Mouse (Mus musculus): ENCODE results near the gene Zfp385a. TPM values are rescaled to one million over a fixed set of nuclear protein-coding genes. Genes with fewer than 3 reads are reported as not detected.
A peak's percentile ranks its signal among the peaks of the same experiment; 100 is the strongest.

Gene Zfp385a
- total and polyA plus RNA-seq, 2 experiments from 2014 or later: 13.0 to 21.3 TPM

DNA sequence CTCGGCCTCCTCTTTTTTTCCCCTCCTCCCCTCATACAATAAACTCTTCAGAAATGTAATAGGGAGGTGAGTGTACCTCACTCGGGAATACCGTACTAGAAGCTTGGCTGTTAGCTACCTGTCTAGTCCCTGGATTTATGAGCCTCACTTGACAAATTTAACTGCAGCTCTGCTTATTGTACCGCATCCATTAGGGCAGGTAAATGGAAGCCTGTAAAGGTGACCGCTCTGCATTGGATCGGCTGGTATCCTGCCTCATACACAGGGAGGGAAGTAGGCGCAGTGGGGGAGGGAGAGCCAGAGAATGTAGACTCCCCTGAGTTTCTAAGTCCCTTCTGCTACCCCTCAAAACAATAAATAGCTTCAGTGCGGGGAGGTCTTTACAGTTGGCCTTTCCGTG, 49.0 kb downstream of the Zfp385a start:
- Histone ChIP-seq H3K4me2 (ENCODE audit: low read depth) (no peak overlapping the region), H3K4me1 (ENCODE audit: insufficient read depth) (no peaks in the 10 kb centered on the region), H3K27me3 (ENCODE audit: insufficient read depth, low read length) (no peaks in the 10 kb centered on the region), H3K4me3 (ENCODE audit: low read depth, low read length) (no peak overlapping the region), H3K27ac (ENCODE audit: low read depth, low read length) (no peak overlapping the region), H3K36me3 (ENCODE audit: insufficient read depth) (peaks cover 42% of the 10 kb centered on the region), H3K9ac (no peak overlapping the region), H3K9me3 (ENCODE audit: low read length) (no peaks in the 10 kb centered on the region)
- ATAC-seq (no peak), DNase-seq (no peak)
- WGBS: 94% methylated on average over 9 of the region's 9 CpGs
- TF ChIP-seq CTCF (IDR thresholded peaks at IDR 0.05; ENCODE audit: low read depth): no peak

DNA sequence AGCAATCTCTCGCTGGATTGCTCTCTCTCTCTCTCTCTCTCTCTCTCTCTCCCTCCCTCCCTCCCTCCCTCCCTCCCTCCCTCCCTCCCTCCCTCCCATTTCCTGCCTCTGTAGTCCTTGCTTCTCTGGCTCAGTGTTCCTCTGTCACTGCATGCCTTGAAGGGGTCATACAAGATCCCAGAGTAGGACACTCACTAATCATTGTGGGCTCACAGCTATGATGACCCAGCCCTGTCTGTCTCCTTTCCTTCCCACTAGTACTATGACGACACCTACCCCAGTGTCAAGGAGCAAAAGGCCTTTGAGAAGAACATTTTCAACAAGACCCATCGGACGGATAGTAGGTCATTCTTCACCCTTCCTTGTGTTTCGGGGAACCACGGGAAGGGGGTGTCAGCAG, 49.5 kb downstream of the Zfp385a start:
- Histone ChIP-seq H3K9ac (no peak overlapping the region), H3K4me1 (ENCODE audit: insufficient read depth) (no peaks in the 10 kb centered on the region), H3K4me2 (ENCODE audit: low read depth) (no peak overlapping the region), H3K4me3 (ENCODE audit: low read depth, low read length) (no peak overlapping the region), H3K9me3 (ENCODE audit: low read length) (no peaks in the 10 kb centered on the region), H3K27me3 (ENCODE audit: insufficient read depth, low read length) (no peaks in the 10 kb centered on the region), H3K27ac (ENCODE audit: low read depth, low read length) (no peak overlapping the region), H3K36me3 (ENCODE audit: insufficient read depth) (peaks cover 38% of the 10 kb centered on the region)
- 85% methylated on average over 6 of the region's 6 CpGs for WGBS
- ATAC-seq: no peak
- no peak for TF ChIP-seq CTCF (IDR thresholded peaks at IDR 0.05; ENCODE audit: low read depth)
- DNase-seq: no peak

DNA sequence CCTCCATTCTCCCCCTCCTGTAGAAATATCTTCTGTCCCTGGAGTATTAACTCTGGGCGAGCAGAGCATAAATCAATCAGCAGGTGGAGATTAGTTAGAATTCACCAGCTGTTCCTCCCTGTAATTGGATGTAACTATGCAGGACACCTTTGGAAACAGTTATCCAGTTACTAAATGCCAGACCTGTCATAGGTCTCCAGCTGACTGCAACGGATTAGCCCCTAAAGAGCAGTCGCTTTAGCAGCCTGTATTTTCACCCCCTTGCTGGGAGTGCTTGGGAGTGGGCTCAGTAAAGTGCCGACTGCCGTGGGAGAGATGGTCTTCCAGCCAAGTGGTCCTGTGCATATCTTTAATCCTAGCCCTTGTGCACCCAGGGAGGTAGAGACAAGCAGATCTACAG, 50.3 kb downstream of the Zfp385a start:
- WGBS: 38% methylated on average over 5 of the region's 5 CpGs
- Histone ChIP-seq H3K4me3 (ENCODE audit: low read depth, low read length) (no peak overlapping the region), H3K9me3 (ENCODE audit: low read length) (no peaks in the 10 kb centered on the region), H3K27me3 (ENCODE audit: insufficient read depth, low read length) (no peaks in the 10 kb centered on the region), H3K36me3 (ENCODE audit: insufficient read depth) (peaks cover 36% of the 10 kb centered on the region), H3K9ac (no peak overlapping the region), H3K4me1 (ENCODE audit: insufficient read depth) (no peaks in the 10 kb centered on the region), H3K27ac (ENCODE audit: low read depth, low read length) (no peak overlapping the region), H3K4me2 (ENCODE audit: low read depth) (no peak overlapping the region)
- TF ChIP-seq CTCF (IDR thresholded peaks at IDR 0.05; ENCODE audit: low read depth): no peak
- DNase-seq (no peak), ATAC-seq (no peak)

DNA sequence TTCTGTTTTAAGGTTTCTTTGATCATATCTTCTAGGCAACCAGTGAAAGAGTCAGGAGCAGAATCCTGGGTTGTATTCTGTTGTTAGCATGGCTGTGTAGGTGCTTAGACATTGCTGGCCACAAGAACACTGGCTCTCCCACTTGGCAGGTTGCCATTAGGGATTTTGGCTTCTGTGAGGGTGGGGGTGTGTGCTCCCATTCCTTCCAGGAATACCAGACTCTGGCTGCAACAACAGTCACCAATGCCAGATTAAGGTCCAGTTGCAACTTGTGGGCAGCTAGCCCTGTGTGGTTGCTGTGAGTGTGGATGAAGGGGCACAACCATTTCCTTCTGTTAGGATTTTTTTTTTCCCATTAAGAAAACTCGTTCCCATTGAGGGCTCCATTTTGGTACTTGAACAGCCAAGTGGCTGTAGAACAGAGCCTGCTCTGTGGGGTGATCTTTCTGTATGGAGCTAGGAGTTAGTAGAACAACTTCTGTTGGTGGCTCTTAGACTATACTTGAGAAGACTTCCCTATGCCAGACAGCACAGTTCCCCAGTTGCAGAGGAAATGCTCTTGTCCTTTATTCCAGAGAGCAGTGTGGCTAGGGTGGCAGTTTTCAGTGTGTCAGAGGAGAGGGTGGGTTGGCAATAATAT, 54.0 kb downstream of the Zfp385a start:
- H3K36me3 ChIP-seq (ENCODE audit: insufficient read depth): peaks cover 14% of the 10 kb centered on the region; the same call in 1 of the 2 replicates
- H3K9ac ChIP-seq: no peak overlapping the region
- no peaks in the 10 kb centered on the region for H3K9me3 ChIP-seq (ENCODE audit: low read length)
- H3K4me2 ChIP-seq (ENCODE audit: low read depth): no peak overlapping the region
- peak overlapping the region; percentile 46 for H3K27ac ChIP-seq (ENCODE audit: low read depth, low read length)
- no peak overlapping the region for H3K4me3 ChIP-seq (ENCODE audit: low read depth, low read length)
- no peaks in the 10 kb centered on the region for H3K4me1 ChIP-seq (ENCODE audit: insufficient read depth)
- 29% methylated on average over 1 of the region's 1 CpGs for WGBS
- peak; percentile 83 for ATAC-seq
- TF ChIP-seq CTCF (IDR thresholded peaks at IDR 0.05; ENCODE audit: low read depth): no peak
- no peaks in the 10 kb centered on the region for H3K27me3 ChIP-seq (ENCODE audit: insufficient read depth, low read length)
- DNase-seq: peak; percentile 65

DNA sequence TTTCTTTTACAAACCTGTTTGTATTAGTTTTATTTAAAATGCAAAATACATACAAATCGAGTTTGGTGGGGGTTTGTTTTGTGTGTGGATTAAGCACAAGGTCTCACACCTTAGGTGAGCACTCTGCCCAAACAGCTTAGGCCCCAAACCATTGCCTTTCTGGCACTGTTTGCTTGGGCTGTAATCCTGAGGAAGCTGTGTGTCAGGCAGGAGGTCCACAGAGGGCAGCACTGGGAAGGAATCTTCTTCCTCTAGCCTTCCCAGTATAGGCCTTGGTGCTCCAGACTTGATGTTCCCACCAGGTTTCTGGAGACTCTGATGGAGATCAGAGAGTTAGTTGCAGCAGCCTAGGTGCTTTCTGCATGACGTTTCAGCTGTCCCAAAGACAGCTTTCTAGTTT, 55.2 kb downstream of the Zfp385a start:
- H3K36me3 ChIP-seq (ENCODE audit: insufficient read depth): peaks cover 10% of the 10 kb centered on the region; the same call in 1 of the 2 replicates
- TF ChIP-seq CTCF (IDR thresholded peaks at IDR 0.05; ENCODE audit: low read depth): peak; percentile 36
- H3K4me2 ChIP-seq (ENCODE audit: low read depth): no peak overlapping the region
- no peaks in the 10 kb centered on the region for H3K9me3 ChIP-seq (ENCODE audit: low read length)
- H3K4me1 ChIP-seq (ENCODE audit: insufficient read depth): no peaks in the 10 kb centered on the region
- no peak overlapping the region for H3K4me3 ChIP-seq (ENCODE audit: low read depth, low read length)
- 0 out of 2 replicates have a peak overlapping the region, but pooled peaks have one; percentile 46 for H3K27ac ChIP-seq (ENCODE audit: low read depth, low read length)
- ATAC-seq (peak; percentile 32; the same call in 1 of the 2 replicates), DNase-seq (no peak)
- no peaks in the 10 kb centered on the region for H3K27me3 ChIP-seq (ENCODE audit: insufficient read depth, low read length)
- H3K9ac ChIP-seq: no peak overlapping the region
- 38% methylated on average over 2 of the region's 2 CpGs for WGBS

DNA sequence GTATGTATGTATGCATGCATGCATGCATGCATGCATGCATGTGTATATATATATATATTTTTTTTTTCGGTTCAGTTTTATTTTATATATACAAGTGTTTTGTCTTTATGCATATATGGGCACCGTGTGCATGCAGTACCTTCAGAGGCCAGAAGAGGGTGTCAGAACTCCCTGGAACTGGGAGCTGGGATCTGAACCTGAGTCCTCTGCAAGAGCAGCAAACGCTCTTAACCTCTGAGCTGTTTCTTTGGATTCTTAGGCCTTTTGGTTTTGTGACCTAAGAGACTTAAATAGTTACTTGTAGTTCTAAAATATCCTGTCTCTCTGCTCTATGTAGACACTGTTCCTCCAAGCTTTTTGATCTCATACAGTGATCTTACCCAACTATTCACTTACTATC, 55.8 kb downstream of the Zfp385a start:
- TF ChIP-seq CTCF (IDR thresholded peaks at IDR 0.05; ENCODE audit: low read depth): peak; percentile 67
- Histone ChIP-seq H3K36me3 (ENCODE audit: insufficient read depth) (peaks cover 6% of the 10 kb centered on the region; the same call in 1 of the 2 replicates), H3K9me3 (ENCODE audit: low read length) (no peaks in the 10 kb centered on the region), H3K4me3 (ENCODE audit: low read depth, low read length) (no peak overlapping the region), H3K27ac (ENCODE audit: low read depth, low read length) (no peak overlapping the region), H3K9ac (no peak overlapping the region), H3K4me2 (ENCODE audit: low read depth) (no peak overlapping the region), H3K27me3 (ENCODE audit: insufficient read depth, low read length) (no peaks in the 10 kb centered on the region), H3K4me1 (ENCODE audit: insufficient read depth) (no peaks in the 10 kb centered on the region)
- ATAC-seq (no peak), DNase-seq (peak; percentile 49)
- WGBS: 38% methylated on average over 3 of the region's 3 CpGs

DNA sequence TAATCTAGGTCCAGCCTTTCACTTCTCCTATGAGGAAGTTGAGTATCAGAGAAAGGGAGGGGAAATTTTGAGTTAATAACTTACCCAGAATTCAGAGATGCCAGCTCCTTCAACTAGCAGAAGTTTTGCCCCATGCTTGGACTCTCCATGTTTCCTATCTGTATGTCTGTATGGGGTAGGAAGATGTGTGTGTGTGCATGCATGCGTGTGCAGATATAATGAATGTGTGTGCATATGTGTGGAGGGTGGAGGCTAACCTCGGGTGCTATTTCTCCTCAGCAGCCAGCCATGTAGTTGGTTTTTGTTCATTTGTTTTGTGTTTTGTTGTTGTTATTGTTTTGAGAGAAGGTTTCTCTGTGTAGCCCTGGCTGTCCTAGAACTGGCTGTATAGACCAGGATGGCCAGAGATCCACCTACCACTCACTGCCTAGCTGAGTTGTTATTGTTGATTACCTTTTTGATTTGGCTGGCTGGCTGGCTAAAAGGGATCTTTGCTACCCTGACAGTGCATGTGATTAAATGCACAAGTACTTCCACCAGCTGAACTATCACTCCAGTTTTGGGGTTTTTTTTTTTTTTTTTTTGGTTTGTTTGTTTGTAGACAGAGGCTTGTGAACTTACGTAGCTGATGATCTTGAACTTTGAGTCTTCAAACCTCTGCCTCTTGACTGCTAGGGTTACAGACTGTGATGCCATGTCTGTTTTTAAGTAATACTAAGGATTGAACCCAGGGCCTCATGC, 58.3 kb downstream of the Zfp385a start:
- no peak overlapping the region for H3K9ac ChIP-seq
- no peak for ATAC-seq
- H3K27me3 ChIP-seq (ENCODE audit: insufficient read depth, low read length): no peaks in the 10 kb centered on the region
- 94% methylated on average over 3 of the region's 3 CpGs for WGBS
- no peak overlapping the region for H3K4me2 ChIP-seq (ENCODE audit: low read depth)
- no peak for TF ChIP-seq CTCF (IDR thresholded peaks at IDR 0.05; ENCODE audit: low read depth)
- no peak for DNase-seq
- no peak overlapping the region for H3K4me3 ChIP-seq (ENCODE audit: low read depth, low read length)
- no peaks in the 10 kb centered on the region for H3K36me3 ChIP-seq (ENCODE audit: insufficient read depth)
- H3K9me3 ChIP-seq (ENCODE audit: low read length): no peaks in the 10 kb centered on the region
- no peak overlapping the region for H3K27ac ChIP-seq (ENCODE audit: low read depth, low read length)
- H3K4me1 ChIP-seq (ENCODE audit: insufficient read depth): no peaks in the 10 kb centered on the region

All from forebrain, postnatal 0 days (tissue).